Mouse (Mus musculus) thymus, adult 2 months (tissue): ENCODE results near the gene Bloc1s1. TPM values are rescaled to one million over a fixed set of nuclear protein-coding genes. Genes with fewer than 3 reads are reported as not detected.

ENCODE experiments used
- DNase-seq: peaks from one replicate; pipeline ENCODE4 v3.0.0; 2021
- H3K27ac ChIP-seq: fragments of 200-500 bp; 2 replicates; pipeline ENCODE4 v1.5.1; 2012; ENCODE audit warnings: low read length, control low read depth; ENCODE audit not compliant: control insufficient read depth, insufficient read depth
- H3K27me3 ChIP-seq: fragments of 200-500 bp; 2 replicates; pipeline ENCODE4 v1.6.1; 2012; ENCODE audit warnings: mild to moderate bottlenecking, low read length, moderate library complexity, mixed read lengths; ENCODE audit not compliant: control insufficient read depth, insufficient read depth
- H3K36me3 ChIP-seq: fragments of 200-500 bp; 2 replicates; pipeline ENCODE4 v1.6.1; 2012; ENCODE audit warnings: mild to moderate bottlenecking, low read length, moderate library complexity; ENCODE audit not compliant: control insufficient read depth, insufficient read depth
- H3K4me1 ChIP-seq: fragments of 200-500 bp; replicated peaks from 2 replicates; pipeline ENCODE4 v1.6.1; 2012; ENCODE audit warnings: low read length; ENCODE audit not compliant: control insufficient read depth, insufficient read depth
- H3K4me3 ChIP-seq: fragments of 200-500 bp; 2 replicates; pipeline ENCODE4 v1.5.1; 2012; ENCODE audit warnings: mild to moderate bottlenecking, low read length, control low read depth, moderate library complexity; ENCODE audit not compliant: control insufficient read depth, insufficient read depth
- CTCF ChIP-seq: fragments of 200-500 bp; IDR thresholded peaks from 2 replicates; pipeline ENCODE4 v1.5.1; 2012; ENCODE audit warnings: mild to moderate bottlenecking, control low read depth, low read length, moderate library complexity, borderline replicate concordance; ENCODE audit not compliant: control insufficient read depth, poor library complexity, insufficient read depth; ENCODE audit errors: extremely low read depth
- POLR2A ChIP-seq: fragments of 200-500 bp; IDR thresholded peaks from 2 replicates; pipeline ENCODE4 v1.6.1; 2012; ENCODE audit warnings: mild to moderate bottlenecking, low read length, control low read depth, moderate library complexity; ENCODE audit not compliant: control insufficient read depth, poor library complexity, insufficient read depth; ENCODE audit errors: extremely low read depth
- whole genome bisulfite sequencing: fragments of 180-500 bp; shearing (Covaris S2); methylation state at CpG from one replicate; pipeline ENCODE4 v1.1.7; 2018; 5-methylcytosine and 5-hydroxymethylcytosine counted together
- polyA plus RNA-seq: library from polyadenylated mRNA; depleted of rRNA; stranded (reverse); fragments of >200 nt; gene quantifications from 2 replicates; pipeline ENCODE4 v1.2.3, GENCODE M21; 2012

The Bloc1s1 gene
- polyA plus RNA-seq, 1 experiment = 173 TPM

DNA sequence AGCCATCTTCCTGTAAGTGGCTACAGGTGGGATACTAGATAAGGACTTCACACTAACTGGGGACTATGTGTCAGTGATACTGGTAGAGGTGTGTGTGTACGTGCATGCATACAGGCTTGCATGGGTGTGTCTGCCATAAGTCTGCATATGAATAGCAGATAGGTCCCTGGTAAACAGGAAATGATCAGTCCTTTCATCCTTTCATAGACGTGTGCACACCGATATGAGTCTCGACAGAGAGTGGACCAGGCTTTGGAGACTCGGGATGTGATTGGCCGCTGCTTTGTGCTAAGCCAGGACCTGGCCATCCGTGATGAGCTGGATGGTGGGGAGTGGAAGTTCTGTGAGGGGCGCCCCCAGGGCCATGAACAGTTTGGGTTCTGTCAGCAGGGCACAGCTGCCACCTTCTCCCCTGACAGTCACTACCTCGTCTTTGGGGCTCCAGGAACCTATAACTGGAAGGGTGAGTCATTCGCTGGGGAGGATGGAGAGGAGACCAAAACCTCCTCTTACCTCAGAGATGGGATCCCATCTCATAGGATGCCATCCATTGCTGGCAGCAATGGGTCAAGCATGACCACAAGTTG is 16.7 kb upstream of the Bloc1s1 start:
- no peak for DNase-seq
- H3K27ac ChIP-seq = no peak overlapping the region
- H3K36me3 ChIP-seq = no peaks in the 10 kb centered on the region
- no peaks in the 10 kb centered on the region; the same call in 1 of the 2 replicates for H3K27me3 ChIP-seq
- TF ChIP-seq CTCF (no peak), POLR2A (no peak)
- 80% methylated on average over 10 of the region's 10 CpGs for WGBS
- H3K4me3 ChIP-seq = no peak overlapping the region
- H3K4me1 ChIP-seq = no peaks in the 10 kb centered on the region

- Histone ChIP-seq H3K27me3 (peaks cover 7% of the 10 kb centered on the region), H3K4me1 (peaks cover 2% of the 10 kb centered on the region; the same call in 1 of the 2 replicates), H3K4me3 (no peak overlapping the region), H3K36me3 (no peaks in the 10 kb centered on the region), H3K27ac (no peak overlapping the region)
- no peak for TF ChIP-seq CTCF
- no peak for TF ChIP-seq POLR2A
- 81% methylated on average over 5 of the region's 5 CpGs for WGBS
- no peak for DNase-seq
These were observed 15.1 kb upstream of the Bloc1s1 start for GRCm38 (mm10) chr10:128938974-128939373.

DNA sequence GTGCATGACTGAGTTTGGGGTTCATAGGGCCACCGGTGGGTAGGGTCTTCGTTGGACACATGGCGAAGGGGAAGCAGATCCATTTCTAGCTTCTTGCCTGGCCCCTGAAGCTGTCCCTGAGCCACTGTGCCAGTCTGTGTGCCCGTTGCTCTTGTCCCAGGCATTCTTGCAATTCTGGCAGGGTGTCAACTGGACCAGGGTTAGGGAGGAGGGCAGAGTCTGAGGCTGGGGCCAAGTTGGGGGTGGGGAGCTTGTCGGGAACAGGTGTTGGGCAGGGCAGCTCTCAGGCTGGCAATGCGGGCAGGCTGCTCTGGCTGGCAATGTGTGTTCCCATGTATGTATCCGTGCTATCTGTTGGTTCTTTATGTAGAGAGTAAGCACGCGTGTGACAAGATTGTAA is 14.6 kb upstream of the Bloc1s1 start:
- 85% methylated on average over 9 of the region's 9 CpGs for WGBS
- H3K36me3 ChIP-seq = no peaks in the 10 kb centered on the region
- peaks cover 12% of the 10 kb centered on the region for H3K27me3 ChIP-seq
- DNase-seq = no peak
- peaks cover 6% of the 10 kb centered on the region for H3K4me1 ChIP-seq
- H3K4me3 ChIP-seq = no peak overlapping the region
- H3K27ac ChIP-seq = no peak overlapping the region
- TF ChIP-seq POLR2A (no peak), CTCF (no peak)

GRCm38 (mm10) chr10:128937756-128938390 is 14.0 kb upstream of the Bloc1s1 start:
- TF ChIP-seq CTCF = no peak
- no peak for TF ChIP-seq POLR2A
- DNase-seq = no peak
- H3K4me1 ChIP-seq = peaks cover 6% of the 10 kb centered on the region
- H3K27me3 ChIP-seq = peaks cover 13% of the 10 kb centered on the region
- 81% methylated on average over 12 of the region's 12 CpGs for WGBS
- H3K27ac ChIP-seq = no peak overlapping the region
- H3K4me3 ChIP-seq = no peak overlapping the region
- H3K36me3 ChIP-seq = no peaks in the 10 kb centered on the region

DNA sequence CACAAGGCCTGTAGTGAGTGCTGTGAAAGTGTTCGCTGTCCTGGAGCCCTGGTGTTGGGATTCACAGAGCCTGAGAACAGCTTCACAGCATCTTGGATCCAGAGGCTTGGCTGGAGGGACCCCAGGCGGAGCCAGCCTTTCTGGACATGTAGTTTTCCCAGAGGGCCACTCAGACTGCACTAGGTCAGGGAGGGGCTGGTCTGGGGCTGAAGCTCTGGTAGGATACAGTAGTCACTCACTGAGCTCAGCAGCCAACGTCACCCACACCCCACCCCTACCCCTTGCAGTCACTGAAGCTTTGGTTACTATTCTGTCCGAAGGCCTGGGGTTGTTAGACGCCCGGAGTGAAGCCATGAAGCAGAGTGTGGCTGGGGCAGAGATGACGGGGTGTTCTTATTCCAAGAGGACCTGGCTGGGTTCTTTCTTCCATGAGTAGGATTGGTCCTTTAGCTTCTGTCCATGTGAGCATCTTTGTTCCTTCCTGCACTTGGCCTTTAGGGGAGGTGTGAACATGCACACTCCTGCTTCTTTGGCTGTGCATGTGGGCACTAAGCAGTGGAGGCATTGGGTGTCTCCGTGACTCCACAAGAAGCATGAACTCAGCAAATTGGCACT is 12.1 kb upstream of the Bloc1s1 start:
- TF ChIP-seq POLR2A (no peak), CTCF (no peak)

GRCm38 (mm10) chr10:128934997-128935787 is 11.4 kb upstream of the Bloc1s1 start:
- H3K27ac ChIP-seq = no peak overlapping the region
- H3K27me3 ChIP-seq = peaks cover 18% of the 10 kb centered on the region
- H3K4me3 ChIP-seq = no peak overlapping the region
- no peak for DNase-seq
- peaks cover 6% of the 10 kb centered on the region for H3K4me1 ChIP-seq
- no peaks in the 10 kb centered on the region for H3K36me3 ChIP-seq
- TF ChIP-seq POLR2A = no peak
- no peak for TF ChIP-seq CTCF
- WGBS = 83% methylated on average over 7 of the region's 7 CpGs

More for the DNA sequence above, 12.1 kb upstream of the Bloc1s1 start:
- 88% methylated on average over 8 of the region's 8 CpGs for WGBS
- Histone ChIP-seq H3K36me3 (no peaks in the 10 kb centered on the region), H3K4me3 (no peak overlapping the region), H3K27ac (no peak overlapping the region), H3K4me1 (peaks cover 6% of the 10 kb centered on the region), H3K27me3 (peaks cover 18% of the 10 kb centered on the region)
- no peak for DNase-seq
